Mouse (Mus musculus) megakaryocyte, embryonic 14.5 days (primary cell): ENCODE measurements at regions not wholly inside any gene's neighbourhood (a gene's known extent, or its start where the extent isn't known, plus 50 kb on each side); places are given as distances from the start of the nearest gene placed in this dataset.

Experiments used
- FLI1 ChIP-seq: IDR thresholded peaks from 2 replicates; pipeline ENCODE4 v1.6.1; 2012; ENCODE audit warnings: low read length, inconsistent platforms, mixed read lengths
- GATA1 ChIP-seq: IDR thresholded peaks from 3 replicates; pipeline ENCODE4 v1.6.1; 2012; ENCODE audit warnings: mixed read lengths, low read length, inconsistent platforms, borderline replicate concordance

GRCm38 (mm10) chr8:64323985-64324384, 117.9 kb upstream of the Tll1 start:
- TF ChIP-seq GATA1, result no peak
- no peak for TF ChIP-seq FLI1
